Mouse (Mus musculus): ENCODE results near the gene Gchfr. TPM values are rescaled to one million over a fixed set of nuclear protein-coding genes. Genes with fewer than 3 reads are reported as not detected.

Gchfr gene
- polyA plus RNA-seq, 1 experiment from 2014 or later = 2.7 TPM

- H3K27ac ChIP-seq (replicated peaks) = 0 out of 2 replicates have a peak overlapping the region, but pooled peaks have one; percentile 55
- no peak for DNase-seq (ENCODE audit: low spot score)
- H3K36me3 ChIP-seq = no peaks in the 10 kb centered on the region
- peaks cover 28% of the 10 kb centered on the region for H3K27me3 ChIP-seq (ENCODE audit: low read depth, poor library complexity, severe bottlenecking)
- WGBS = 36% methylated on average over 2 of the region's 2 CpGs
- no peaks in the 10 kb centered on the region for H3K9me3 ChIP-seq (replicated peaks)
- peaks cover 11% of the 10 kb centered on the region for H3K4me1 ChIP-seq
- no peak overlapping the region for H3K4me3 ChIP-seq
Observed at GRCm38 (mm10) chr2:119161247-119161646, 6.3 kb upstream of the Gchfr start.

GRCm38 (mm10) chr2:119163135-119163534 lies 4.4 kb upstream of the Gchfr start:
- no peak for DNase-seq (ENCODE audit: low spot score)
- H3K27ac ChIP-seq (replicated peaks) = no peak overlapping the region
- no peaks in the 10 kb centered on the region for H3K36me3 ChIP-seq
- 82% methylated on average over 3 of the region's 3 CpGs for WGBS
- no peaks in the 10 kb centered on the region for H3K9me3 ChIP-seq (replicated peaks)
- H3K4me1 ChIP-seq = peaks cover 23% of the 10 kb centered on the region
- H3K27me3 ChIP-seq (ENCODE audit: low read depth, poor library complexity, severe bottlenecking) = peaks cover 47% of the 10 kb centered on the region
- H3K4me3 ChIP-seq = no peak overlapping the region

- Histone ChIP-seq H3K27ac (replicated peaks) (no peak overlapping the region), H3K36me3 (no peaks in the 10 kb centered on the region), H3K4me1 (peaks cover 23% of the 10 kb centered on the region), H3K4me3 (no peak overlapping the region), H3K27me3 (ENCODE audit: low read depth, poor library complexity, severe bottlenecking) (peaks cover 56% of the 10 kb centered on the region), H3K9me3 (replicated peaks) (no peaks in the 10 kb centered on the region)
- WGBS = 94% methylated on average over 4 of the region's 4 CpGs
- no peak for DNase-seq (ENCODE audit: low spot score)
Observed at GRCm38 (mm10) chr2:119163999-119164398, 3.6 kb upstream of the Gchfr start.

GRCm38 (mm10) chr2:119165401-119165800 lies 2.2 kb upstream of the Gchfr start:
- Histone ChIP-seq H3K4me1 (peaks cover 23% of the 10 kb centered on the region), H3K27ac (replicated peaks) (no peak overlapping the region), H3K9me3 (replicated peaks) (no peaks in the 10 kb centered on the region), H3K4me3 (no peak overlapping the region), H3K36me3 (no peaks in the 10 kb centered on the region), H3K27me3 (ENCODE audit: low read depth, poor library complexity, severe bottlenecking) (peaks cover 68% of the 10 kb centered on the region)
- DNase-seq (ENCODE audit: low spot score) = no peak

- WGBS = 4% methylated on average over 26 of the region's 26 CpGs
- H3K36me3 ChIP-seq = 0 out of 2 replicates have a peak, but pooled peaks cover 8% of the 10 kb centered on the region
- peaks cover 68% of the 10 kb centered on the region for H3K27me3 ChIP-seq (ENCODE audit: low read depth, poor library complexity, severe bottlenecking)
- no peak for DNase-seq (ENCODE audit: low spot score)
- peak overlapping the region; percentile 3; the same call in 1 of the 2 replicates for H3K27ac ChIP-seq (replicated peaks)
- peaks cover 28% of the 10 kb centered on the region for H3K4me1 ChIP-seq
- no peaks in the 10 kb centered on the region for H3K9me3 ChIP-seq (replicated peaks)
- peak overlapping the region; percentile 69 for H3K4me3 ChIP-seq
Observed at GRCm38 (mm10) chr2:119167866-119168256, 288 bp downstream of the Gchfr start.

- no peak for DNase-seq (ENCODE audit: low spot score)
- Histone ChIP-seq H3K9me3 (replicated peaks) (no peaks in the 10 kb centered on the region), H3K36me3 (0 out of 2 replicates have a peak, but pooled peaks cover 8% of the 10 kb centered on the region), H3K27me3 (ENCODE audit: low read depth, poor library complexity, severe bottlenecking) (peaks cover 54% of the 10 kb centered on the region), H3K4me3 (no peak overlapping the region), H3K4me1 (peaks cover 50% of the 10 kb centered on the region), H3K27ac (replicated peaks) (no peak overlapping the region)
- 84% methylated on average over 2 of the region's 2 CpGs for WGBS
Observed at GRCm38 (mm10) chr2:119170282-119170681, 2.7 kb downstream of the Gchfr start.

- 79% methylated on average over 8 of the region's 8 CpGs for WGBS
- Histone ChIP-seq H3K27me3 (ENCODE audit: low read depth, poor library complexity, severe bottlenecking) (peaks cover 41% of the 10 kb centered on the region), H3K4me1 (peaks cover 48% of the 10 kb centered on the region), H3K27ac (replicated peaks) (no peak overlapping the region), H3K36me3 (peaks cover 8% of the 10 kb centered on the region; the same call in 1 of the 2 replicates), H3K4me3 (no peak overlapping the region), H3K9me3 (replicated peaks) (no peaks in the 10 kb centered on the region)
- DNase-seq (ENCODE audit: low spot score) = no peak
Observed at GRCm38 (mm10) chr2:119171574-119171973, 4.0 kb downstream of the Gchfr start.

GRCm38 (mm10) chr2:119172446-119172845 lies 4.9 kb downstream of the Gchfr start:
- Histone ChIP-seq H3K27ac (replicated peaks) (peak overlapping the region; percentile 55), H3K4me3 (no peak overlapping the region), H3K36me3 (peaks cover 12% of the 10 kb centered on the region; the same call in 1 of the 2 replicates), H3K9me3 (replicated peaks) (no peaks in the 10 kb centered on the region), H3K4me1 (peaks cover 40% of the 10 kb centered on the region), H3K27me3 (ENCODE audit: low read depth, poor library complexity, severe bottlenecking) (peaks cover 32% of the 10 kb centered on the region)
- WGBS = 88% methylated on average over 7 of the region's 7 CpGs
- DNase-seq (ENCODE audit: low spot score) = no peak

- H3K4me1 ChIP-seq = peaks cover 34% of the 10 kb centered on the region
- H3K36me3 ChIP-seq = peaks cover 17% of the 10 kb centered on the region
- no peaks in the 10 kb centered on the region for H3K9me3 ChIP-seq (replicated peaks)
- peaks cover 26% of the 10 kb centered on the region for H3K27me3 ChIP-seq (ENCODE audit: low read depth, poor library complexity, severe bottlenecking)
- DNase-seq (ENCODE audit: low spot score) = no peak
- 32% methylated on average over 13 of the region's 13 CpGs for WGBS
- H3K27ac ChIP-seq (replicated peaks) = peak overlapping the region; percentile 55
- H3K4me3 ChIP-seq = no peak overlapping the region
Observed at GRCm38 (mm10) chr2:119172862-119173576, 5.4 kb downstream of the Gchfr start.

- Histone ChIP-seq H3K27ac (replicated peaks) (peak within 1 kb of the TSS; percentile 55; the same call in 1 of the 2 replicates), H3K36me3 (peaks cover 28% of the 10 kb centered on the region), H3K4me1 (peaks cover 32% of the 10 kb centered on the region), H3K9me3 (replicated peaks) (no peaks in the 10 kb centered on the region), H3K4me3 (no peak within 1 kb of the TSS), H3K27me3 (ENCODE audit: low read depth, poor library complexity, severe bottlenecking) (peaks cover 15% of the 10 kb centered on the region)
- WGBS = 46% methylated on average over 8 of the region's 8 CpGs
- DNase-seq (ENCODE audit: low spot score) = no peak
Observed at GRCm38 (mm10) chr2:119173991-119174651, 6.5 kb downstream of the Gchfr start, which contains the start of gene Gm14137. Gene Gm14137, plus strand, starts transcription at chr2:119174509.

GRCm38 (mm10) chr2:119174866-119175265 lies 7.3 kb downstream of the Gchfr start:
- Histone ChIP-seq H3K27ac (replicated peaks) (no peak overlapping the region), H3K4me3 (no peak overlapping the region), H3K36me3 (peaks cover 35% of the 10 kb centered on the region), H3K4me1 (peaks cover 32% of the 10 kb centered on the region), H3K27me3 (ENCODE audit: low read depth, poor library complexity, severe bottlenecking) (0 out of 2 replicates have a peak, but pooled peaks cover 8% of the 10 kb centered on the region), H3K9me3 (replicated peaks) (no peaks in the 10 kb centered on the region)
- no peak for DNase-seq (ENCODE audit: low spot score)
- 53% methylated on average over 14 of the region's 14 CpGs for WGBS

- Histone ChIP-seq H3K9me3 (replicated peaks) (no peaks in the 10 kb centered on the region), H3K27me3 (ENCODE audit: low read depth, poor library complexity, severe bottlenecking) (0 out of 2 replicates have a peak, but pooled peaks cover 5% of the 10 kb centered on the region), H3K27ac (replicated peaks) (no peak overlapping the region), H3K36me3 (peaks cover 42% of the 10 kb centered on the region), H3K4me3 (no peak overlapping the region), H3K4me1 (peaks cover 32% of the 10 kb centered on the region)
- 71% methylated on average over 6 of the region's 6 CpGs for WGBS
- no peak for DNase-seq (ENCODE audit: low spot score)
Observed at GRCm38 (mm10) chr2:119175614-119176013, 8.0 kb downstream of the Gchfr start.

GRCm38 (mm10) chr2:119176761-119177160 lies 9.2 kb downstream of the Gchfr start:
- no peak for DNase-seq (ENCODE audit: low spot score)
- H3K9me3 ChIP-seq (replicated peaks) = no peaks in the 10 kb centered on the region
- WGBS = 51% methylated on average over 3 of the region's 3 CpGs
- H3K36me3 ChIP-seq = peaks cover 47% of the 10 kb centered on the region
- H3K4me1 ChIP-seq = peaks cover 32% of the 10 kb centered on the region
- no peak overlapping the region for H3K27ac ChIP-seq (replicated peaks)
- H3K4me3 ChIP-seq = no peak overlapping the region
- 0 out of 2 replicates have a peak, but pooled peaks cover 5% of the 10 kb centered on the region for H3K27me3 ChIP-seq (ENCODE audit: low read depth, poor library complexity, severe bottlenecking)
